Mouse (Mus musculus) MEL (cell line): Measurements from ENCODE around the gene Fam166b. TPM values are rescaled to one million over a fixed set of nuclear protein-coding genes. Genes with fewer than 3 reads are reported as not detected.

Experiments
- DNase-seq: peaks from one replicate; pipeline ENCODE4 v3.0.0; 2011; ENCODE audit warnings: low read depth, low spot score
- H3K27ac ChIP-seq: 2 replicates; pipeline ENCODE4 v1.5.1; 2012; ENCODE audit warnings: low read depth, mild to moderate bottlenecking, control low read depth, low read length, moderate library complexity; ENCODE audit not compliant: control insufficient read depth
- H3K27me3 ChIP-seq, 2 experiments: fragments of 150-350 bp in 1 of 2; sonication (generic) in 1 of 2; 2 replicates each; pipeline ENCODE4 v1.6.1; 2012; ENCODE audit warnings: low read length in 2 of 2, mild to moderate bottlenecking in 2 of 2, improper control_type of control experiment in 1 of 2, moderate library complexity in 1 of 2; ENCODE audit not compliant: insufficient read depth in 2 of 2, control insufficient read depth in 1 of 2
- H3K36me3 ChIP-seq, 2 experiments: 2 replicates each; pipeline ENCODE4 v1.6.1; 2012 to 2014; ENCODE audit warnings: low read length in 2 of 2, improper control_type of control experiment in 1 of 2, inconsistent platforms in 1 of 2, mild to moderate bottlenecking in 1 of 2; ENCODE audit not compliant: insufficient read depth in 2 of 2, control insufficient read depth in 1 of 2
- H3K4me1 ChIP-seq, 2 experiments: fragments of 150-350 bp in 1 of 2; sonication (generic) in 1 of 2; 2 replicates each; pipeline ENCODE4 v1.6.1; 2012; ENCODE audit warnings: low read length in 2 of 2, improper control_type of control experiment in 1 of 2, mild to moderate bottlenecking in 1 of 2; ENCODE audit not compliant: insufficient read depth in 2 of 2, control insufficient read depth in 1 of 2
- H3K4me3 ChIP-seq, 2 experiments: fragments of 150-350 bp in 1 of 2; sonication (generic) in 1 of 2; 2 replicates each; pipeline ENCODE4 v1.5.1; 2012; ENCODE audit warnings: low read depth in 2 of 2, low read length in 2 of 2, mild to moderate bottlenecking in 2 of 2, moderate library complexity in 2 of 2, control low read depth in 1 of 2, improper control_type of control experiment in 1 of 2; ENCODE audit not compliant: control insufficient read depth in 1 of 2, insufficient read depth in 1 of 2
- H3K79me2 ChIP-seq: 2 replicates; pipeline ENCODE4 v1.6.1; 2012; ENCODE audit warnings: mild to moderate bottlenecking, low read length, moderate library complexity; ENCODE audit not compliant: control insufficient read depth, poor library complexity, insufficient read depth
- H3K9ac ChIP-seq: 2 replicates; pipeline ENCODE4 v1.6.1; 2012; ENCODE audit warnings: low read depth, mild to moderate bottlenecking, control low read depth, low read length, moderate library complexity; ENCODE audit not compliant: control insufficient read depth, poor library complexity, severe bottlenecking
- H3K9me3 ChIP-seq: fragments of 150-350 bp; sonication (generic); replicated peaks from 2 replicates; pipeline ENCODE4 v1.6.1; 2012; ENCODE audit warnings: mild to moderate bottlenecking, low read length, improper control_type of control experiment, moderate library complexity; ENCODE audit not compliant: insufficient read depth
- CHD1 ChIP-seq: IDR thresholded peaks from 2 replicates; pipeline ENCODE4 v1.6.1; 2012; ENCODE audit warnings: low read depth, mild to moderate bottlenecking, inconsistent platforms, low read length, improper control_type of control experiment
- CTCF ChIP-seq, 3 experiments: IDR thresholded peaks in 2 of 3; conservative IDR thresholded peaks in 1 of 3; 2 replicates each; pipeline ENCODE4 v1.5.1; 2011 to 2012; ENCODE audit warnings: low read length in 3 of 3, low read depth in 2 of 3, mild to moderate bottlenecking in 2 of 3, improper control_type of control experiment in 1 of 3, inconsistent platforms in 1 of 3, mixed read lengths in 1 of 3, moderate library complexity in 1 of 3; ENCODE audit not compliant: control insufficient read depth in 1 of 3, insufficient read depth in 1 of 3, poor library complexity in 1 of 3, severe bottlenecking in 1 of 3
- E2F4 ChIP-seq: IDR thresholded peaks from 2 replicates; pipeline ENCODE4 v1.6.1; 2011; ENCODE audit warnings: low read depth, low read length, improper control_type of control experiment, borderline replicate concordance
- EP300 ChIP-seq, 2 experiments: IDR thresholded peaks; 2 replicates each; pipeline ENCODE4 v1.6.1; 2011; ENCODE audit warnings: improper control_type of control experiment in 2 of 2, low read length in 2 of 2, low read depth in 1 of 2, mild to moderate bottlenecking in 1 of 2
- GATA1 ChIP-seq: IDR thresholded peaks from 2 replicates; pipeline ENCODE4 v1.6.1; 2011; ENCODE audit warnings: low read depth, low read length, improper control_type of control experiment
- HCFC1 ChIP-seq: IDR thresholded peaks from 2 replicates; pipeline ENCODE4 v1.6.1; 2012; ENCODE audit warnings: low read depth, mild to moderate bottlenecking, inconsistent platforms, low read length, improper control_type of control experiment, moderate library complexity
- KAT2A ChIP-seq: conservative IDR thresholded peaks from 2 replicates; pipeline ENCODE4 v1.6.1; 2012; ENCODE audit warnings: low read depth, low read length, improper control_type of control experiment, inconsistent platforms
- MAX ChIP-seq: IDR thresholded peaks from 2 replicates; pipeline ENCODE4 v1.6.1; 2011; ENCODE audit warnings: low read length, improper control_type of control experiment
- MXI1 ChIP-seq: IDR thresholded peaks from 2 replicates; pipeline ENCODE4 v1.6.1; 2011; ENCODE audit warnings: mild to moderate bottlenecking, low read depth, low read length, improper control_type of control experiment
- MYC ChIP-seq: IDR thresholded peaks from 2 replicates; pipeline ENCODE4 v1.6.1; 2011; ENCODE audit warnings: low read depth, mild to moderate bottlenecking, low read length, improper control_type of control experiment, moderate library complexity
- NRF1 ChIP-seq: IDR thresholded peaks from 2 replicates; pipeline ENCODE4 v1.6.1; 2014; ENCODE audit warnings: low read depth, mild to moderate bottlenecking, inconsistent platforms, low read length, improper control_type of control experiment, moderate library complexity; ENCODE audit not compliant: poor library complexity, insufficient read depth, severe bottlenecking
- RAD21 ChIP-seq: IDR thresholded peaks from 2 replicates; pipeline ENCODE4 v1.6.1; 2011; ENCODE audit warnings: mild to moderate bottlenecking, low read depth, low read length, improper control_type of control experiment
- RCOR1 ChIP-seq: IDR thresholded peaks from 2 replicates; pipeline ENCODE4 v1.6.1; 2012; ENCODE audit warnings: low read depth, mild to moderate bottlenecking, inconsistent platforms, low read length, improper control_type of control experiment
- SIN3A ChIP-seq: IDR thresholded peaks from 2 replicates; pipeline ENCODE4 v1.6.1; 2012; ENCODE audit warnings: low read length, improper control_type of control experiment, inconsistent platforms
- TAL1 ChIP-seq: IDR thresholded peaks from 2 replicates; pipeline ENCODE4 v1.6.1; 2012; ENCODE audit warnings: mild to moderate bottlenecking, inconsistent platforms, low read length, moderate library complexity, mixed read lengths
- TBP ChIP-seq: IDR thresholded peaks from 2 replicates; pipeline ENCODE4 v1.8.0; 2011; ENCODE audit warnings: low read depth, low read length, improper control_type of control experiment
- TCF12 ChIP-seq: IDR thresholded peaks from 2 replicates; pipeline ENCODE4 v1.6.1; 2014; ENCODE audit warnings: low read depth, mild to moderate bottlenecking, inconsistent platforms, low read length, improper control_type of control experiment, moderate library complexity
- UBTF ChIP-seq: IDR thresholded peaks from 2 replicates; pipeline ENCODE4 v1.6.1; 2012; ENCODE audit warnings: low read depth, mild to moderate bottlenecking, inconsistent platforms, low read length, improper control_type of control experiment, moderate library complexity, borderline replicate concordance; ENCODE audit not compliant: insufficient read depth
- USF1 ChIP-seq: IDR thresholded peaks from 2 replicates; pipeline ENCODE4 v1.6.1; 2014; ENCODE audit warnings: low read depth, mild to moderate bottlenecking, inconsistent platforms, low read length, improper control_type of control experiment, moderate library complexity
- USF2 ChIP-seq, 2 experiments: IDR thresholded peaks; 2 replicates each; pipeline ENCODE4 v1.6.1; 2011 to 2012; ENCODE audit warnings: improper control_type of control experiment in 2 of 2, low read length in 2 of 2, borderline replicate concordance in 1 of 2, inconsistent platforms in 1 of 2, low read depth in 1 of 2, mild to moderate bottlenecking in 1 of 2; ENCODE audit not compliant: insufficient read depth in 1 of 2
- ZC3H11A ChIP-seq: IDR thresholded peaks from 2 replicates; pipeline ENCODE4 v1.6.1; 2012; ENCODE audit warnings: low read depth, mild to moderate bottlenecking, inconsistent platforms, low read length, improper control_type of control experiment
- polyA plus RNA-seq, 2 experiments: library from polyadenylated mRNA; stranded (reverse) in 1 of 2; unstranded in 1 of 2; fragments of >175 nt in 1 of 2; fragments of >200 nt in 1 of 2; gene quantifications; 2 replicates each; pipeline versions ENCODE4 v1.2.1 to v1.2.4; 2012; ENCODE audit warnings: low replicate concordance in 2 of 2, low read depth in 1 of 2; ENCODE audit not compliant: insufficient read length in 2 of 2, insufficient read depth in 1 of 2, missing spikeins in 1 of 2
- total RNA-seq: library from RNA; depleted of rRNA; stranded (reverse); fragments of 300-350 nt; gene quantifications from 2 replicates; pipeline ENCODE4 v1.2.3, GENCODE M21; 2012

The Fam166b gene
- total and polyA plus RNA-seq, 3 experiments = not detected

DNA sequence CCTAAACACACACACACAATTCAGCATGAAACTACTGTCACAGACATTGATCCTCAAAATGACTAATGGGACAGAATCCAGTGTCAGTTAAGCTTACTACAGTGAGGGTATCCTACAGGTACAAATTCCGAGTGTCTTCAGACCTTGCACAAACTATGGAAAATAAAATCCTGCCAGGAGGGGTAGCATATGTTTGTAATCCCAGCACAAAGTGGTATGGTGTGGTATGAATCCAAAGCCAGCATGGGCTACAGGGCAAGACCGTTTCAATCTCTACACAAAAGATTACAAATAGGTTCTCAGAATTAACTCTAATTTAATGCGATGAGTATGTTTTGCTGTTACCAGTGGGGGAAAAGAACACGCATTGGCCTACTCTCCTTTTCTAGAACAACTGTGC lies 12.7 kb upstream of the Fam166b start, which contains the start of gene Tesk1:
TSS of gene Tesk1 (plus strand) at position 301 of the 400 bp plus-strand sequence.
- no peak for DNase-seq
- no peaks in the 10 kb centered on the region for H3K36me3 ChIP-seq
- peak within 1 kb of the TSS; percentile 78 to 90 for H3K4me3 ChIP-seq
- H3K9ac ChIP-seq = peak within 1 kb of the TSS; percentile 59
- H3K27ac ChIP-seq = peak within 1 kb of the TSS; percentile 30
- TF ChIP-seq SIN3A = no peak
- no peak for TF ChIP-seq TCF12
- no peak for TF ChIP-seq NRF1
- no peak for TF ChIP-seq ZC3H11A
- no peak for TF ChIP-seq TBP
- TF ChIP-seq CTCF (IDR thresholded peaks at IDR 0.05 in 2 of 3, conservative IDR thresholded peaks at IDR 0.05 in 1 of 3; ENCODE audit: control insufficient read depth in 1 of 3, insufficient read depth in 1 of 3, low read depth in 2 of 3, low read length in 3 of 3, poor library complexity in 1 of 3, severe bottlenecking in 1 of 3) = no peak
- no peak for TF ChIP-seq MXI1
- TF ChIP-seq CHD1 = no peak
- no peak for TF ChIP-seq HCFC1
- no peak for TF ChIP-seq E2F4
- no peak for TF ChIP-seq RAD21
- TF ChIP-seq EP300 (IDR thresholded peaks at IDR 0.05; ENCODE audit: low read depth in 1 of 2, low read length in 2 of 2) = no peak
- TF ChIP-seq USF2 (IDR thresholded peaks at IDR 0.05; ENCODE audit: borderline replicate concordance in 1 of 2, insufficient read depth in 1 of 2, low read depth in 1 of 2, low read length in 2 of 2) = no peak
- no peak for TF ChIP-seq GATA1
- TF ChIP-seq USF1 = no peak
- H3K27me3 ChIP-seq = no peaks in the 10 kb centered on the region
- H3K9me3 ChIP-seq = no peaks in the 10 kb centered on the region
- peaks cover 3% of the 10 kb centered on the region; the same call in 1 of the 2 replicates for H3K79me2 ChIP-seq
- peaks cover 0 to 1% of the 10 kb centered on the region in 2 experiments; a peak in 2 of 4 replicates for H3K4me1 ChIP-seq

- no peak overlapping the region for H3K27ac ChIP-seq
- no peaks in the 10 kb centered on the region for H3K9me3 ChIP-seq
- no peaks in the 10 kb centered on the region for H3K4me1 ChIP-seq
- no peak for DNase-seq
- no peaks in the 10 kb centered on the region for H3K27me3 ChIP-seq
- TF ChIP-seq RCOR1 (no peak), HCFC1 (no peak), MYC (no peak), KAT2A (no peak), CHD1 (no peak), SIN3A (no peak), UBTF (no peak), TAL1 (no peak), MAX (no peak)
- H3K4me3 ChIP-seq = no peak overlapping the region
- H3K36me3 ChIP-seq = no peaks in the 10 kb centered on the region
- H3K79me2 ChIP-seq = no peaks in the 10 kb centered on the region
- no peak overlapping the region for H3K9ac ChIP-seq
Measured at GRCm38 (mm10) chr4:43432832-43433231, 3.9 kb upstream of the Fam166b start.
